Mouse (Mus musculus): ENCODE results near the gene Faap20. TPM values are rescaled to one million over a fixed set of nuclear protein-coding genes. Genes with fewer than 3 reads are reported as not detected.
A peak's percentile ranks its signal among the peaks of the same experiment; 100 is the strongest.

The Faap20 gene
- polyA plus RNA-seq, 1 experiment from 2014 or later: 73.8 TPM

- Histone ChIP-seq H3K9ac (ENCODE audit: low read depth, low read length) (peak overlapping the region; percentile 94), H3K4me2 (replicated peaks; ENCODE audit: low read depth, low read length) (peak overlapping the region; percentile 91), H3K27me3 (ENCODE audit: control insufficient read depth, insufficient read depth, low read length) (no peaks in the 10 kb centered on the region), H3K27ac (ENCODE audit: low read depth, low read length) (no peak overlapping the region), H3K4me3 (ENCODE audit: low read length) (peak overlapping the region; percentile 82), H3K4me1 (ENCODE audit: control insufficient read depth, insufficient read depth, low read length) (peaks cover 64% of the 10 kb centered on the region), H3K9me3 (ENCODE audit: control insufficient read depth, low read length) (no peaks in the 10 kb centered on the region), H3K36me3 (ENCODE audit: control insufficient read depth, insufficient read depth, low read length) (no peaks in the 10 kb centered on the region)
- no peak for ATAC-seq (ENCODE audit: low FRiP score, low TSS enrichment)
- 37% methylated on average over 12 of the region's 12 CpGs for WGBS
These were observed 30.1 kb upstream of the Faap20 start for GRCm38 (mm10) chr4:155219271-155220212.

DNA sequence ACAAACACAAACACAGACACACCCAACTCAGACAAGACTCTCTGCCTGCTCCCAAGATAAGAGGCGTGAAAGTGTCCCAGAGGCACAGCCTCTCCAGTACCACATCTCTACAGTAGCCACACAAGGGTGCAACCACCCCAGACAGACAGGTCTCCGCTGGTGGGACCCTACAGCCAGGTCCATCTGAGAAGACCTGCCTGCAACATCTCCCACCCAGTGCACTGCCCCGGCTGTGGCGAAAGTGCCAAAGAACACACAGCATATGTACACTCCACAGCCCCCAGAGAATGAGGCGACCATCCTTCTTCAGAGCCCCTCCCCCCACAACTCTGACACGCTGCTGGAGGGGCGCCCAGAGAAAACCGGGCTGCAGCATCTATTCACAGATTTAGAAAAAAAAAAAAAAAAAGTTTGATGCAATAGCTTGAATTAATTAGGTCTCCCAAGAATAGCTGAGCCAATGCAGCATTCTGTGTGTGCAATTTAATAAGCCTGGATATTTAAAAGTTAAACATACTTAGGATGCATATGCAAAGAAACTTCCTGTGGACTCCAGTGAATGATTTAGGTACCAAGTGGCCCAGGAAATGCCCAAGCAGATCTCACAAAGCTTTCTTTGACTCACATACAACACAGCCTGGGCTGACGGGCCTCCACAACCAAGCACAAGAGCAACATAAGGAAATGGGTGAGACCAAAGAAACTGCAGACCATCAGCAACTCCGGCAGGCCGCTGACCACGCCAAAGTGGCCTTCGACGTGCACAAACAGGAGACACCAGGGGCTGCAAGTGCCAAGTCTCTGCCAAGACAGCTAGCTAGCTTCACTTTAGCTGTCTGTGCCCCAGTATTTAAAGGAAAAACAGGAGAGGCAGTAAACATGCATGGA lies 29.1 kb upstream of the Faap20 start:
- Histone ChIP-seq H3K27me3 (ENCODE audit: control insufficient read depth, insufficient read depth, low read length) (no peaks in the 10 kb centered on the region), H3K36me3 (ENCODE audit: control insufficient read depth, insufficient read depth, low read length) (no peaks in the 10 kb centered on the region), H3K9me3 (ENCODE audit: control insufficient read depth, low read length) (no peaks in the 10 kb centered on the region), H3K9ac (ENCODE audit: low read depth, low read length) (peak overlapping the region; percentile 94), H3K27ac (ENCODE audit: low read depth, low read length) (no peak overlapping the region), H3K4me1 (ENCODE audit: control insufficient read depth, insufficient read depth, low read length) (peaks cover 55% of the 10 kb centered on the region), H3K4me2 (replicated peaks; ENCODE audit: low read depth, low read length) (peak overlapping the region; percentile 91), H3K4me3 (ENCODE audit: low read length) (peak overlapping the region; percentile 82)
- ATAC-seq (ENCODE audit: low FRiP score, low TSS enrichment): no peak
- WGBS: 6% methylated on average over 14 of the region's 14 CpGs

- Histone ChIP-seq H3K4me3 (ENCODE audit: low read length) (peak overlapping the region; percentile 82), H3K9me3 (ENCODE audit: control insufficient read depth, low read length) (no peaks in the 10 kb centered on the region), H3K27me3 (ENCODE audit: control insufficient read depth, insufficient read depth, low read length) (no peaks in the 10 kb centered on the region), H3K36me3 (ENCODE audit: control insufficient read depth, insufficient read depth, low read length) (no peaks in the 10 kb centered on the region), H3K27ac (ENCODE audit: low read depth, low read length) (0 out of 2 replicates have a peak overlapping the region, but pooled peaks have one; percentile 61), H3K9ac (ENCODE audit: low read depth, low read length) (peak overlapping the region; percentile 94), H3K4me1 (ENCODE audit: control insufficient read depth, insufficient read depth, low read length) (peaks cover 48% of the 10 kb centered on the region), H3K4me2 (replicated peaks; ENCODE audit: low read depth, low read length) (peak overlapping the region; percentile 91)
- ATAC-seq (ENCODE audit: low FRiP score, low TSS enrichment): no peak
- 2% methylated on average over 7 of the region's 7 CpGs for WGBS
These were observed 28.5 kb upstream of the Faap20 start for GRCm38 (mm10) chr4:155221106-155221505.

DNA sequence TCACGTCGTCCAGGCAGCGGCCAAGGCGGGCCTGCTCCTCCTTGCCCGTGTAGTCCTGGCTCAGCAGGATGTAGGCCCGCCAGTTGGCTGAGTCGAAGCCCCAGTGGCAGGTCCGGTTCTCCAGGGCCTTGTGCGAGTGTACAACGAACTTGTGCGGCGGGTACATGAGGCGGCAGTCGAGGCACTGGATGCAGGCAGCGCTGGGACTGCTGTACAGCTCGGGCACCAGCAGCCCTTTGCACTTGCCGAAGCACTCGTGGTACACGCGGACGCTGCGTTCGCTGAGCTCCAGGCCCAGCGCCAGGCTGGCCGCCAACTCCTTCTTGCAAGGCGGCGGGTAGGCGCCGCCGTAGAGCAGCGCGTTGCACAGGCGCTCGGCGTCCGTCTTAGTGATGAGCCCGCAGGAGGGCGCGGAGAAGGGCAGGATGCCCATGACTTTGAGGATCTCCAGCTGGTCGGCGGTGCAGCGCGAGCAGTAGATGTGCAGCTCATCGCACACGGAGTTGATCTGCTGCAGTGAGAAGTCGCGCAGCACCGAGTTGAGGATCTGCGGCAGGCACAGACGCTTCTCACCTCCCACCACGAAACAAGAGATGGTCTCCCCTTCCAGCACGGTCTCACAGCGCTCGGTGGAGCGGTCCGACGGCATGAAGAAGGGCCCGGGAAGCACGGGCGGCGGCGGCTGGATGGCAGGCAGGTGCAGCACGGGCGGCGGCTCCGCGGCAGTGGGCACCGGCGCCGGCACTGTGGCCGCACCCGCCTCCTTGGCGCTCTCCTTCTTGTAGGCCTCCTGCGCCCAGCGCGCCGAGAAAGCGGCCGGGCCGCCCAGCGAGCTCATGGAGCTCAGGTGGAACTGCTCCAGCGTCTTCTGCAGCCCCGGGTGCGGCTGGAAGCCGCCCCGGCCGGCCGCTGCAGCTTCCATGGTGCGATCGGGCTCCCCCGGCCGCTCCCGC lies 27.7 kb upstream of the Faap20 start:
- Histone ChIP-seq H3K9me3 (ENCODE audit: control insufficient read depth, low read length) (no peaks in the 10 kb centered on the region), H3K4me3 (ENCODE audit: low read length) (peak overlapping the region; percentile 82), H3K4me2 (replicated peaks; ENCODE audit: low read depth, low read length) (peak overlapping the region; percentile 91), H3K36me3 (ENCODE audit: control insufficient read depth, insufficient read depth, low read length) (no peaks in the 10 kb centered on the region), H3K4me1 (ENCODE audit: control insufficient read depth, insufficient read depth, low read length) (peaks cover 40% of the 10 kb centered on the region), H3K27ac (ENCODE audit: low read depth, low read length) (peak overlapping the region; percentile 61; the same call in 1 of the 2 replicates), H3K27me3 (ENCODE audit: control insufficient read depth, insufficient read depth, low read length) (no peaks in the 10 kb centered on the region), H3K9ac (ENCODE audit: low read depth, low read length) (peak overlapping the region; percentile 94)
- no peak for ATAC-seq (ENCODE audit: low FRiP score, low TSS enrichment)
- 0% methylated on average over 81 of the region's 93 CpGs for WGBS

GRCm38 (mm10) chr4:155222552-155222840 lies 27.1 kb upstream of the Faap20 start, which contains the start of gene Ski:
Gene Ski (minus strand): TSS chr4:155222592.
- Histone ChIP-seq H3K27ac (ENCODE audit: low read depth, low read length) (peak within 1 kb of the TSS; percentile 96), H3K9me3 (ENCODE audit: control insufficient read depth, low read length) (no peaks in the 10 kb centered on the region), H3K27me3 (ENCODE audit: control insufficient read depth, insufficient read depth, low read length) (no peaks in the 10 kb centered on the region), H3K36me3 (ENCODE audit: control insufficient read depth, insufficient read depth, low read length) (no peaks in the 10 kb centered on the region), H3K9ac (ENCODE audit: low read depth, low read length) (peak within 1 kb of the TSS; percentile 94), H3K4me1 (ENCODE audit: control insufficient read depth, insufficient read depth, low read length) (peaks cover 34% of the 10 kb centered on the region), H3K4me2 (replicated peaks; ENCODE audit: low read depth, low read length) (peak within 1 kb of the TSS; percentile 91), H3K4me3 (ENCODE audit: low read length) (peak within 1 kb of the TSS; percentile 82)
- under 1% methylated on average over 28 of the region's 63 CpGs for WGBS
- ATAC-seq (ENCODE audit: low FRiP score, low TSS enrichment): no peak

DNA sequence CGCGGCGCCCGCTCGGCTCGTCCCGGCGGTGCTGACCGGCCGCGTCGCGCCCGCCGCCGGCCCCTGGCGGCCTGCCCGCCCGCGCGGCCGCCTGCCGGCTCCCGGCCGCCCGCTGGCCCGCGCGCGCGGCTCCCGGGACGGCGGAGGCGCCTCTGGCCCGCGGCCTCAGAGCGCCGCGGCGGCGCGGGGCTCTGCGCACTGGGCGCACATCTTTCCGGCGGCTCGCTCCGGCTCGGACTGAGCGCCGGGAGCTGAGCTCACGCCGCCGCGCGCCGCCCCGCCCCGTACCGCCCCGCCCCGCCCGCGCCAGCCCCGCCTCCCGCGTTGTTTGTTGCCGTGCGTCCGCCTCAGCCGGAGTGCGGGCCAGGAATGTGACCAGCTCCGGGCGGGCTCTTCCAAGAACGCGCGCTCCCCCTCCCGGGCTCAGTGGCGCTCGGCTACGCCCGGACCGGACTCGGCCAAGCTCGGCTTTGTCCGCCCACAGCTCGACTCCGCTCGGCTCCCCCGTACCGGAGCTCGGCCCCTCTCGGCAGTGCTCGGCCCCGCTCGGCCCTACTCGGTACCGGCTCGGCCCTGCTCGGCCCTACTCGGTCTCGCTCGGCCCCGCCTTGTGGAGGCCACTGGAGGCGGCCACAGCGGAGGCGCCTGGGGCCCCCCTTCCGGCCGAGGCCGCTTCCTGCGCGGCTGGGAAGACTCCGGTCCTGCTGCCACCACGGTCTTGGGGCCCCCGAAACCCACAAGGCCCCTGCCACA lies 26.6 kb upstream of the Faap20 start:
- peak overlapping the region; percentile 94 for H3K9ac ChIP-seq (ENCODE audit: low read depth, low read length)
- peak overlapping the region; percentile 82 for H3K4me3 ChIP-seq (ENCODE audit: low read length)
- no peaks in the 10 kb centered on the region for H3K9me3 ChIP-seq (ENCODE audit: control insufficient read depth, low read length)
- no peaks in the 10 kb centered on the region for H3K36me3 ChIP-seq (ENCODE audit: control insufficient read depth, insufficient read depth, low read length)
- H3K27me3 ChIP-seq (ENCODE audit: control insufficient read depth, insufficient read depth, low read length): no peaks in the 10 kb centered on the region
- H3K4me1 ChIP-seq (ENCODE audit: control insufficient read depth, insufficient read depth, low read length): peaks cover 29% of the 10 kb centered on the region
- peak; percentile 99 for ATAC-seq (ENCODE audit: low FRiP score, low TSS enrichment)
- H3K27ac ChIP-seq (ENCODE audit: low read depth, low read length): peak overlapping the region; percentile 96
- under 1% methylated on average over 64 of the region's 116 CpGs for WGBS
- H3K4me2 ChIP-seq (replicated peaks; ENCODE audit: low read depth, low read length): peak overlapping the region; percentile 91

- Histone ChIP-seq H3K27ac (ENCODE audit: low read depth, low read length) (peak overlapping the region; percentile 96), H3K27me3 (ENCODE audit: control insufficient read depth, insufficient read depth, low read length) (no peaks in the 10 kb centered on the region), H3K9ac (ENCODE audit: low read depth, low read length) (peak overlapping the region; percentile 79), H3K4me2 (replicated peaks; ENCODE audit: low read depth, low read length) (peak overlapping the region; percentile 71), H3K9me3 (ENCODE audit: control insufficient read depth, low read length) (no peaks in the 10 kb centered on the region), H3K36me3 (ENCODE audit: control insufficient read depth, insufficient read depth, low read length) (no peaks in the 10 kb centered on the region), H3K4me1 (ENCODE audit: control insufficient read depth, insufficient read depth, low read length) (peaks cover 20% of the 10 kb centered on the region), H3K4me3 (ENCODE audit: low read length) (peak overlapping the region; percentile 82)
- no peak for ATAC-seq (ENCODE audit: low FRiP score, low TSS enrichment)
- 34% methylated on average over 19 of the region's 20 CpGs for WGBS
These were observed 25.7 kb upstream of the Faap20 start for GRCm38 (mm10) chr4:155223594-155224528.
